Mouse (Mus musculus): ENCODE data around the gene Trpt1. TPM values are rescaled to one million over a fixed set of nuclear protein-coding genes. Genes with fewer than 3 reads are reported as not detected.
"Not testable (repeated sequence)": the region's sequence is repeated elsewhere in the genome, so short reads cannot be mapped to it uniquely, and the experiment has no call there.

Trpt1 gene
- total RNA-seq, 1 experiment from 2014 or later, result 3.0 TPM

GRCm38 (mm10) chr19:6990712-6991111 is 5.2 kb upstream of the Trpt1 start:
- no peak for ATAC-seq (replicated peaks; ENCODE audit: insufficient number of reproducible peaks, low FRiP score, low TSS enrichment, poor library complexity, severe bottlenecking)

GRCm38 (mm10) chr19:6991166-6991565 is 4.8 kb upstream of the Trpt1 start:
- ATAC-seq (replicated peaks; ENCODE audit: insufficient number of reproducible peaks, low FRiP score, low TSS enrichment, poor library complexity, severe bottlenecking), result not testable (repeated sequence)

- peak; percentile 94 for ATAC-seq (replicated peaks; ENCODE audit: insufficient number of reproducible peaks, low FRiP score, low TSS enrichment, poor library complexity, severe bottlenecking)
Measured at GRCm38 (mm10) chr19:6992011-6992858, 3.7 kb upstream of the Trpt1 start, which contains the start of gene Dnajc4. Gene Dnajc4 (minus strand): TSS chr19:6992572.

- no peak for ATAC-seq (replicated peaks; ENCODE audit: insufficient number of reproducible peaks, low FRiP score, low TSS enrichment, poor library complexity, severe bottlenecking)
Measured at GRCm38 (mm10) chr19:6993011-6993770, 2.7 kb upstream of the Trpt1 start.

- no peak for ATAC-seq (replicated peaks; ENCODE audit: insufficient number of reproducible peaks, low FRiP score, low TSS enrichment, poor library complexity, severe bottlenecking)
Measured at GRCm38 (mm10) chr19:6994002-6994401, 1.9 kb upstream of the Trpt1 start.

GRCm38 (mm10) chr19:6994489-6994888 is 1.4 kb upstream of the Trpt1 start:
- ATAC-seq (replicated peaks; ENCODE audit: insufficient number of reproducible peaks, low FRiP score, low TSS enrichment, poor library complexity, severe bottlenecking), result no peak

- ATAC-seq (replicated peaks; ENCODE audit: insufficient number of reproducible peaks, low FRiP score, low TSS enrichment, poor library complexity, severe bottlenecking), result no peak
Measured at GRCm38 (mm10) chr19:6995255-6995991, 508 bp upstream of the Trpt1 start.

- ATAC-seq (replicated peaks; ENCODE audit: insufficient number of reproducible peaks, low FRiP score, low TSS enrichment, poor library complexity, severe bottlenecking), result no peak
Measured at GRCm38 (mm10) chr19:6997721-6998290, 1.9 kb downstream of the Trpt1 start.

- no peak for ATAC-seq (replicated peaks; ENCODE audit: insufficient number of reproducible peaks, low FRiP score, low TSS enrichment, poor library complexity, severe bottlenecking)
Measured at GRCm38 (mm10) chr19:6999360-7000063, 3.6 kb downstream of the Trpt1 start.

GRCm38 (mm10) chr19:7006892-7007593 is 11.1 kb downstream of the Trpt1 start:
- ATAC-seq (replicated peaks; ENCODE audit: insufficient number of reproducible peaks, low FRiP score, low TSS enrichment, poor library complexity, severe bottlenecking), result no peak; the same call in 1 of the 2 replicates

- no peak for ATAC-seq (replicated peaks; ENCODE audit: insufficient number of reproducible peaks, low FRiP score, low TSS enrichment, poor library complexity, severe bottlenecking)
Measured at GRCm38 (mm10) chr19:7012426-7012825, 16.5 kb downstream of the Trpt1 start.

- no peak for ATAC-seq (replicated peaks; ENCODE audit: insufficient number of reproducible peaks, low FRiP score, low TSS enrichment, poor library complexity, severe bottlenecking)
Measured at GRCm38 (mm10) chr19:7013984-7014383, 18.1 kb downstream of the Trpt1 start.

GRCm38 (mm10) chr19:7014481-7015135 is 18.7 kb downstream of the Trpt1 start:
- ATAC-seq (replicated peaks; ENCODE audit: insufficient number of reproducible peaks, low FRiP score, low TSS enrichment, poor library complexity, severe bottlenecking), result no peak

- ATAC-seq (replicated peaks; ENCODE audit: insufficient number of reproducible peaks, low FRiP score, low TSS enrichment, poor library complexity, severe bottlenecking), result peak; percentile 40
Measured at GRCm38 (mm10) chr19:7017541-7018457, 21.9 kb downstream of the Trpt1 start.

- peak; percentile 20; the same call in 1 of the 2 replicates for ATAC-seq (replicated peaks; ENCODE audit: insufficient number of reproducible peaks, low FRiP score, low TSS enrichment, poor library complexity, severe bottlenecking)
Measured at GRCm38 (mm10) chr19:7018546-7018945, 22.6 kb downstream of the Trpt1 start.

- ATAC-seq (replicated peaks; ENCODE audit: insufficient number of reproducible peaks, low FRiP score, low TSS enrichment, poor library complexity, severe bottlenecking), result peak; percentile 78
Measured at GRCm38 (mm10) chr19:7019191-7019590, 23.3 kb downstream of the Trpt1 start, which contains the start of gene Fermt3. Gene Fermt3 (minus strand): TSS chr19:7019469.
